Mouse (Mus musculus): ENCODE results near the gene Crtc2.

Crtc2 gene

GRCm38 (mm10) chr3:90309589-90309988 is 55.6 kb downstream of the Crtc2 start:
- DNase-seq (ENCODE audit: low spot score) = no peak

- no peak for DNase-seq (ENCODE audit: low spot score)
Measured at GRCm38 (mm10) chr3:90313367-90313766, 59.4 kb downstream of the Crtc2 start.
